Mouse (Mus musculus): ENCODE measurements around the gene Serpinb9g.
"Not testable (repeated sequence)": the region's sequence is repeated elsewhere in the genome, so short reads cannot be mapped to it uniquely, and the experiment has no call there.

The Serpinb9g gene

DNA sequence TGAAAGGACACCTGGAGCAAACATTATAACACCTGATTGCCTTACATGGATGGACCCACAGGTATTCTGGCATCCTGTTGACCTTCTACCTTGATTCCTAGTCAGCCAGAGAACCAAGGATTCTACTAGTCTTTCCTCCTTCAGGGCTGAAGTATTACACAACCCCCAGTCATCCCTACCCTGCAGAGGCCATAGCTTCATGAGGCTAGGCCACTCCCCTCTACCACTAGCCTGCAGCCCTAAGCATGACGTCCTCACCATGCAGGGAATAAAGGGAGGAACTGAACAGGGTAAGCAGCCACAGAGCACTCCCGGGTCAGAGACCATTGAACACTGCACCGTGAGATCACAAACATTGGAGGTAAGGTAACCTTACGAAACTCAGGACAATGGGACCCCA lies at the start of gene Serpinb9g:
TSS of gene Serpinb9g (plus strand) at position 301 of the 400 bp plus-strand sequence.
- not testable (repeated sequence) for DNase-seq (ENCODE audit: low spot score)

DNA sequence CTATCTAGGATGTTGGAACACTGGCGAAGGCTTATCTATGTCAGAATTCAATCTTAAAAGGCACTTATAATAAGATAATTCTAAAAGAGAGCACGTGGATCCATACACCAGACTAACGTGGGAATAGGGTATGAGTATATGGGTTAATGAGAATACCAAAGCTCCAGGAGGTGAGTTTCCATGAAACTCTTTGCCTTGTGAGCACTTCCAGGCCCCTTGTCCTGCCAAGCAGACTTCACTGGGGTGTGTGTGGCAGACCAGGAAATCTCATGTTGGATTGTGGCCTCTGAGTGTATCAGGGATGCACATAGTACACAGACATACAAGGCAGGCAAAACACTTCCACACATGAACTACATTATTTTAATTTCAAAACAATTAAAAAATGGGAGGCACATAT lies 718 bp upstream of the Serpinb9g start:
- not testable (repeated sequence) for DNase-seq (ENCODE audit: low spot score)

DNA sequence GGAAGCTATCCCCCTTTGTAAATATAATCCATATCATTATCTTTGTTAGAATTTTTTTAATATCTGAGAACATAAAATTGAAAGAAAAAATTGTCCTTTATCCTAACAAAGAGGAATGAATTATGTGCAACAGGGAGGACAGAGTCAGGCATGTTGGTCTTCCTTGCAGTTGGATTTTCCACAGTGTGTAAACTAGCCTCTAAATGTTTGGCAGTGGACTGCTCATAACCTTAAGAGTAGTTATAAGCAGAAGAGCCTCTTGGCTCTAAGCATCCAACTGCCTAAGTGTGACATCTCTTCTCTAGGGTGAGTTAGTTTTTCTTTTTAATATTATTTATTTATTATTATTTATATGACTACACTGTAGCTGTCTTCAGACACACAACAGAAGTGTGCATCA lies 40.0 kb downstream of the Serpinb9g start:
- no peak for DNase-seq (ENCODE audit: low spot score)

DNA sequence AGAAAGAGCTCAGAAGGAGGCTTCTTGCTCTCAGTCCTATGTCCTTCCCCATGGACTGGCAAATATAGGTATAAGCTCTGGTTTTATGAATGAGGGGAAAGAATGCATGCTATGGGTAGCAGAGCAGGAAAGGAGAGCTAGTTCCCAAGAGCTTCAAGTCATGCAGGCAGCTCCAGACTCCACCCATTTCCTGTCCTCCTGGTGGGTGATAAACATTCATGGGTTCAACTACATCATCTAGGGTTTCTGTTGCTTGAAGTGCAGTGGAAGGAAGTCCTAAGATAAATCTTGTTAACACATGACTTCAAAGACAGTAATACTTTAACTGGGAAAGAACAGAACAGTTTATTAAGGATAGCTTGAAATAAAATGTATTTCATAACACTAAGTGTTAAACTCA lies 48.2 kb downstream of the Serpinb9g start:
- no peak for DNase-seq (ENCODE audit: low spot score)
